Mouse (Mus musculus): ENCODE data around the gene Opa1. TPM values are rescaled to one million over a fixed set of nuclear protein-coding genes. Genes with fewer than 3 reads are reported as not detected.

The Opa1 gene
- total RNA-seq (2015; ENCODE audit: low replicate concordance) (18.0 and 23.5 TPM in 2 replicates), total RNA-seq (2017; ENCODE audit: low replicate concordance) (38.6 and 40.0 TPM in 2 replicates)

DNA sequence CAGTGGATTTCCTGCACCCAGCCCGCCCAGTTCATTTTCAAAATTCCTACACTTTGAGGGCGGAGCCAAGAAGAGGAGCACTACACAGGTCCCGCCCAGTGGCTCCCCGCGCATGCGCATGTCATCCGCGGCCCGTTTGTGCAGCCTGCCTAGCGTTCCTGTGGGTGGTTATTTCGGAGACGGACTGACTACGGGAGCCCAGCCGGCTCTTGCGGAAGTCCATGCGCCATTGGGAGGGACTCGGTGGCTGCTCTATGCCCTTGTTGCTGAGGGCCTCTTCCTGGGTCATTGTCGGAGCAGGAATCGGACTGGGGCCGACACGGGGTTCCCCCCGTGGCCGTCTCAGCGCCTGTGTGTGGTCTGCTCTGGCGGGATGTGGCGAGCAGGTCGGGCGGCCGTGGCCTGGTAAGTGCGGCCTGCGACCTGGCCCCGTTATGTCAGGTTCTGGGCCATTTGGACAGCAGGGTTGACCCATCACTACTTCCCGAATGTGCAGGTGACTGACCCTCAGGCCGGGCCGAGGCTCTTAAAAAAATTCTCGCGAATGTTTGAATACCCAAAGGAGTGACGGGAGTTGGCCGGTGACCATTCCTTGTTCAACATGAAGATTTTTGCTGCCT, at the start of gene Opa1:
Opa1 (plus strand) TSS at position 168 of the 620 bp plus-strand sequence.
- peak; percentile 99 for ATAC-seq (replicated peaks; ENCODE audit: low FRiP score, poor library complexity, severe bottlenecking)

DNA sequence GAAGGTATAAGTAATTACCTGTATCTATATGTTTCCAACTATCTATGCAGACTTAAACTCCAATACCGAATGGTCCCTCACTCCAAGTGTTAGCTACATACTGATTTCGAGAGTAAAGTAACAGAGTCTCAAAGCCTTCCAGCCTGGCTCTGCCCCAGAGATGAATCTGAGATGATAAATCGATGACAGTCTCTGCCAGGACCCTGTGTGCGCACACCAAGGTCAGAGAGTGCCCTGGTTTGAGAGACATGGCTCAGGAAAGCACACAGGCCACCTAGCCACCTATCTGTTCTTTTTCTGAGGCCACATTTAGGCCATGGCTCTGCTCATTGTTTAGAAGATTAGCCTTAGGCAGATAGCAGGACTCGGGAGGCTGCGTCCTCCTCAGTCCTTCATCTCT, 45.5 kb upstream of the Opa1 start:
- no peak for ATAC-seq (replicated peaks; ENCODE audit: low FRiP score, poor library complexity, severe bottlenecking)

DNA sequence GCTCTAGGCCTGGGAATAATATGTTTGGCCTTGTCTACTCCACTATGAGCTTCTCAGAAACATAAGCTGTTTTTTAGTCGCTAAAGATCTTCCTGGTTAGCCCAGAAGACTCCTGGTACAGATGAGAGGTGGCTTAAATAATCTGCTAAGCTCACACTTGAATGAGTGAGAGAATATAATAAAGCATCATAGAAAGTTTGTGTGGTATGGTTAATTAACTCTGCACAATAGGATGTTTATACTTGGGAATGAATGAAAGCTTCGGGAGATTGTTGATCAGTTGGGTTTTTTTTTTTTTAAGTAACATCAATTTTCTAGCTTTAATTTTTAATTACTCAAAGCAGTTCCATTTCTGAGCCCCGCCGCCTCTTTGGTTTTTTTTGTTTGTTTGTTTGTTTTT, 43.3 kb upstream of the Opa1 start:
- no peak for ATAC-seq (replicated peaks; ENCODE audit: low FRiP score, poor library complexity, severe bottlenecking)

DNA sequence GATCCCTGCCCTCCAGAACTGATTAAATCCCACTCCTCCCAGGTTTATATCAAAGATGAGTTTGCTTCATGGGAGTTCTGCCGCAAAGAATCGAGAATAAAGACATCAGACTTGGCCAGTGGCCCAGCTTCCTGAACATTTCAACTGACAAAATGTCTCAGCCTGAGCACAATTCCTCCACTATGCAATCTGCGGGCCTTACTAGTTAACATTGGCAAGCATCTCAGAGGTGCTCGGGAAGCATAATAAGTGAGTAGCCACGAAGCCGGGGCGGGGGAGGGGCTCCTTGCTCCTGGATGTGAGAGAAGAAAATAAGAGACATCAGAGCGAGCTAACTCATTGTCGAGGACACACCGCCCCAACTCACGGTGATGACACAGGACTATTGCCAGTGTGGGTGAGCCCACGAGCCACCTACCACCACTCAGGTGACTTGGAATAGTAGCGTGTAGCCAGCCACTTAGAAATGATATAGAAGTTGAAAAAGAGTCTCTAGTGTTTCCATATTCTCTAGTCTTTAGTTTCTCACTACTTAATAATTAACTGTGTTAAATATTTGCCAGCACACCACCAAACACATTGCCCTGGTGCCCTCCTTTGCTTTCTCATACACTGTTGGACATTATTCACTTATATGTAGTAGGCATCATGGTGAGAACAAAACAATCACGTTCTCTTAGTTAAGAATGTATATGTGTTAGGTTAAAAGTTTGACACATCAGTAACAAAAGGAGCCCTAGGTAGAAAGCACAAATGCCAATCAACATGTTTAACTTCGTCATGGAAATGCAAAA, 42.5 kb upstream of the Opa1 start:
- no peak for ATAC-seq (replicated peaks; ENCODE audit: low FRiP score, poor library complexity, severe bottlenecking)

DNA sequence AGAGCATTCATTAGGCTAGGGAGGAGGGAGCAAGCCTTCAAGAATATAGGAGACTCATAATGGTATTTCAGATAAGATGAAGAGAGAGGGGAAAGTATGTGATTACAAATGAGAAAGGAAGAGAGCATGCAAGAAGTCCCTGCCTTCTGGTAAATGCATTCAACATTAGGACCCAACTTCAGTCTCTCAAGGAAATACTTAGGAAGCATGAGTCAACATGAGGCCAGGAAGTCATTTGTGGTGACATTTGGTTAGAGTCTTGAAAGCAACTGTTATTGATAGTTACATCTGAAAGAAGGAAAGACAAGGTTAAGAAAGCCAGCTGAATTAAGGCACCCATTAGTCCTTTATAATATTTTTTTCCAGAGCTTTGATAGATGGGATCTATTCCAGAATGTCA, 39.2 kb upstream of the Opa1 start:
- ATAC-seq (replicated peaks; ENCODE audit: low FRiP score, poor library complexity, severe bottlenecking): no peak

DNA sequence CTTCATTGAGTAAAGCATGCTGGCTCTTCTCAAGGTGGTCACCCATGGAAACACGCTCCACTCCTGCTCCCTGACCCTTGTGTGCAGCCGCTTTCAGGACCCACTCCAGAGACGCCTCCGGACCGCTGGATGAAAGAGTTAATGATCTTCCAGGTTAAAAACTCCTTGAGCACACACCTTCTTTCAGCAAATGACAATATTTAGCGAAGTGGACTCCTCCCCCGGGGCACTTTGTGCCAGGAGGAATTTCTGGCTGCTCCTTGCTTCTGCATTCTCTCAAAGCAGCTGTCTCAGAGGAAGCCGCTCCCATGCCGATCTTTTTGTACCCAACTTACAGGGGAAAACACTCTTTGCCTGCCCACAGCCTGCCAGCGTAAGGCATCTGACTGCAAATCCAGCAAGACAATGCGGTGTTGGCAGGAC, 37.9 kb upstream of the Opa1 start:
- ATAC-seq (replicated peaks; ENCODE audit: low FRiP score, poor library complexity, severe bottlenecking): no peak

DNA sequence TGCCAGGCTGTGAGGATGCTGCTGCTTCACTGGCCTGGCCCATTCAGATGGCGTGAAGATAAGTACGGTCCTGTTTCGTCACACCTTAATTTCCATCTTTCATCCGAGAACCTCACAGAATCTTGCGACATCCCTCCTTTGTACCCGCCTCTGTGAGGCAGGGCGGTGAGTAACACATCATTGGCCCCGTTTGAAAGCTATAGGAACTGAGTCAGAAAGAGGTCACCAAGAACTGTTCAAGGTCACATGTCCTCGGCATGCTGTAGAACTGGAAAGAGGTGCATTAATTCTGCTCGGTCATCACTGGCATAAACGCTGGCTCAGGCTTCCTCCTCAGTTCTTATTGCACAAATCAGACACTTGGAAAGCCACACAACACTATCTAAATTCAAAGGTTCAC, 34.3 kb upstream of the Opa1 start, which contains the start of gene Atp13a4:
Atp13a4 (minus strand) TSS at position 36 of the 400 bp plus-strand sequence.
- ATAC-seq (replicated peaks; ENCODE audit: low FRiP score, poor library complexity, severe bottlenecking): no peak

DNA sequence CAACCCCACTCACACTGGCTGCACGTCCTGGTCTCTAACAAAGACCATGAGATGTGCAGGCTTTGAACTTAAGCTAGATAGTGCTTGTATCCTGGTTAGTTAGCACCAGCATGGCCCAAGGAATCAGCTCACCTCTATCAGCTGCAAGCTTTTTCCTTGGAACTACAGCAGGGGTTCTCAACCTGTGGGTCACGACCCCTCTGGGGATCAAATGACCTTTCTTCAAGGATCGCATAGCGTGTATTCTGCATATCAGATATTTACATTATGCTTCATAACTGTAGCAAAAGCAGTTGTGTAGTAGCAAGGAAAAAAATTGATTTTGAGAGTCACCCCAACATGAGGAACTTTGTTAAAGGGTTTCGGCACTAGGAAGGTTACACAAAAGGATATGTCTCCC, 19.5 kb upstream of the Opa1 start:
- ATAC-seq (replicated peaks; ENCODE audit: low FRiP score, poor library complexity, severe bottlenecking): no peak

DNA sequence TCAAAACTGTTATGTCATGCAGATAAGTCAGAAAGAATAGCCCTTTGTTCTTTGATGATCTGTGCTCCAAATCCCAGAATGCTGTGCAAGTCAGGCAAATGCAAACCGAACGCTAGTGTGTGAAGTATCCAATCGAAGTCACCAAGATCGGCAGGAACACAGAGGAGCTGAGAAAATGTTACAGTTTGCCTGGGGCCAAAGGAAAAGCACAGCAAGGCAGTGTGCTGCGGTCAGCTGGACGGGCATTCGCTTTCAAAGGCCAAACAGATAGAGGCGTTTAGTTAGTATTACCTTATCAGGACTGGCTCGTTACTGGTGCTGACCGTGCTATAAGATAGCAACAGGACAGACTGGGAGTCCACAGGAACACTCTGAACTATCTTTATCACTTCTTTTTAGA, 18.7 kb upstream of the Opa1 start:
- ATAC-seq (replicated peaks; ENCODE audit: low FRiP score, poor library complexity, severe bottlenecking): no peak

DNA sequence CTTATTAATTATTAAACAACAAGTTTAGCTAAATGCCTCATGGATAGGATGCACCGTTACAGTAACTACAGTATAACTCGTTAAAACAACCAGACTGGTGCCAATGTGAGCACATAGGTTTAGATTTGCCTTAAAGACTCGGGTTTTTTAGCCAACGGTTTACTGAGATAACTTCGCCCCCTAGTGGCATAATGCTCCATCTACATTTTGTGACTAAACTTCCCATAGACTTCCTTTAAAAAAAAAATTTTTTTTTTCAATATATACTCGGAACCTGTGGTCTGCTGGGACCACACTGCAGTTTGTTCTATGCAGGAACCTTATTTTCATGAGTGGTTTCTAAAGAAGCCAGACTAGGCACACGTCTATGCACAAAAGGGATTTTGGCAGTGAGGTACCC, 18.3 kb upstream of the Opa1 start:
- no peak for ATAC-seq (replicated peaks; ENCODE audit: low FRiP score, poor library complexity, severe bottlenecking)

DNA sequence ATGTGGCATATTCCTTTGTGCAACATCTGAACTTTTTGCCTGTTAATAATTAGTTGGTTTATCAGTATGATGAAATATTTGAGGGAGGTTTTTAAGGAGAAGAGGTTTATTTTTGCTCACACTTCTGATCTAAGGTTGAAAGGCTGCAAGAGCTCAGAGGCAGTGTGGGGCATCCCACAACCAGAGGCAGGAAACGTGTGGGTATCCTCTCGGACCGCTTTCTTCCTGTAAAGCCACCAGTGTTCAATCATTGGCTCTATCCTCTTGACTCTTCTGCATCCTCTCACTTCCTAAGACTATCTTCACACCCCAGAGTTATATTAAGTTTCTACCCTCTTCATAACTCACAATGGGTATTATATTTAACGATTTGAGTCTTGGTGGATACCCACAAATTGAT, 5.1 kb upstream of the Opa1 start:
- ATAC-seq (replicated peaks; ENCODE audit: low FRiP score, poor library complexity, severe bottlenecking): no peak

DNA sequence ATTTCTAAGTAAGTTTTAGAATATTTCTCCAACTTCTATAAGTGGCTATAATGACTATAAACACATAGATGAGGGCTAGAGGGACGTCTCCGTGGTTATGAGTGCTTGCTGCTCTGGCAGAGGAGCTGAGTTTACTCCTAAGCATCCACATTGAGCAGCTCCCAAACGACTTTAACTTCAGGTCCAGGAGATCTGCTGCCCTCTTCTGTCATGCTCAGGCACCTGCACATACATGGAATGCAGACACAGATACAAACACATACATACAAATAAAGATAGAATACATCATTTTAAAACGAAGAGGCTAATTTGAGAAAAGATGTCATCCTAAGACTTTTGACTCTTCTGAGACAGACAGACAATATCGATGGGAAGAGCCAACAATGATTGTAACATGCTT, 3.5 kb upstream of the Opa1 start:
- ATAC-seq (replicated peaks; ENCODE audit: low FRiP score, poor library complexity, severe bottlenecking): no peak

DNA sequence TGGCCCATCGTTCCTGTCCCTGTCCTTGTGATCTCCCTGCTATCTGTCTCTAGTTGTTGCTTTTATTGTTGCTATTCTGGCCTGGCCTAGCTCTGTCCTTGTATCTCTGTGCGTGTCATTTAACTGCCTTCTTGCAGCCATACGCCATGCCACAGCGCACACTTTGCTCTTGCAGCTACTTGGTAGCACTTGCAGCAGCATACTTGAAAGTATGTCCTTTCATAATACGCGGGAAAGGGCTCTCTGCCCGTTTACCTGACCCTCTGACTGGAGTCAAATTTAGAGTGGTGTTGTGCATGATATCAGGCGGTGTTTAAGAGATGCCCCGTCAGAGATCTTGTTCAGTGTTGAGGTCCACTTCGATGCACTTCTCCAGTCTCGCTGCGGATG, 648 bp downstream of the Opa1 start:
- 0 out of 2 replicates have a peak, but pooled peaks have one; percentile 37 for ATAC-seq (replicated peaks; ENCODE audit: low FRiP score, poor library complexity, severe bottlenecking)

DNA sequence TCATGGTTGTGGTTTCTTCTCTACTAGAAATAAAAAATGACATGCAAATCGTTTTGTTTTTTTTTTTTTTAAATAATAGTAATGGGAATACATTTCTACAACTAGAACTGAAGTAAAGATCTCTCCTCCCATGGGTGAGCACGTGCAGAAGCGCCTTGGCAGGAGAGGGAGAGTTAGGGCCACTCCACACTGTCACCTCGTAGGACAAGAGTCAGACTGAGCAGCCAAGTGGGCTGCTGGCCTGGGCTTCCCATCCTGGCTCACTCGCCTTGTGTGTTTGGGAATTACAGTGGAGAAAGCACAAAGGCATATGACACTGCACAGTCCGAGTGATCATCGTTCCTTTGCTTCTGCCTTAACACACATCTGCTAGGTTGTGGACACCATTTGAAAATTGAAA, 13.0 kb downstream of the Opa1 start:
- ATAC-seq (replicated peaks; ENCODE audit: low FRiP score, poor library complexity, severe bottlenecking): no peak

DNA sequence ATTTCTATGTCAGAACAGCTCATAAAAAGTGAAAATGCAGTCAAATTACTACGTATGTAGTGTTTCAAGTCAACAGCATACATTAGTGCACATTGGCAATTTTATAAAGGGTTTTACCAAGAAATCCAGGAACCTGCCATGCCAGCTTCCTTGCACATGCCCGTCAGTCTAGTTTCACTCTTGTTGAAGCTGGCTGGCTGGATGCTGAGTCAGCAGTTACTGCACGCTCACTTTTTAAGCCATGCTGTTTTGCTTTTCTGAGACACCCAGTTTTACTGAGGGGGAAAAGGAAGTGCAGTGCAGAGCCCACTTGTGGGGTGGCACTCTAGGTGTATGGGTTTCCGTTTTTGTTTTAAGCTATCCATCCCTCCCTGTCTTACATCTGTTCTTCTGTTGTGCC, 18.0 kb downstream of the Opa1 start:
- no peak for ATAC-seq (replicated peaks; ENCODE audit: low FRiP score, poor library complexity, severe bottlenecking)

DNA sequence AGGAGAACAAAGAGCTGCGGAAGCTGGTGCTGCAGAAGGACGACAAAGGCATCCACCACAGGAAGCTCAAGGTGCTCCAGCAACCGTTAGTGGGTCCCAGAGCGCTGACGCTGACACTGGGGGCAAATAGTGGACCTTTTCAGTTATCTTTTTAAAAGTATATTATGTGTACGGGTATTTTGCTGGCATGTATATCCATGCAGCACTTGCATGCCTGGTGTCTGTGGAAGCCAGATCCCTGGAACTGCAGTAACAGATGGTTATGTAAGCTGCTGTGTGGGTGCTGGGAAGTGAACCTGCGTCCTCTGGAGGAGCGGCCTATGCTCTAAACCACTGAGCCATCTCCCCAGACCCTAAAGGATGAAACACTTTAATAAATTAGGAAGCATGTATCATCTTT, 26.4 kb downstream of the Opa1 start:
- ATAC-seq (replicated peaks; ENCODE audit: low FRiP score, poor library complexity, severe bottlenecking): no peak

DNA sequence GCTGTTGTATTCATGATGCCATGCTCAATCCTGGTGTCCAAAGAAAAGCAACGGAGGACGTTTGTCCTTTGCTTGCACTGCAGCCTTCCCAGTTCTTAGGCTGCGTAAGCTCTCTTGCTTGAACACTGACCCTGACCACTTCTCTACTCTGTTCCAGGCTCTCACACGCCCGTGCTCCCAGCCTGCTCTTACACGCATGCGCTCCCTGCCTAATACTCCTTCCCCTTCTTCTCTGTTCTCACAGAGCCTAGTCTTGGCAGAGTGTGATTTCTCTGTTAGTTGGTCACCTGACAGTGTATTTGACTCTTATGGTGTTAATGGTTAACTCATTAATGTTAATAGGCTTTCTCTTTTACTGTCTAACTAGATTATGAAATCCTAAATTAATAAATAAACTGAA, 28.0 kb downstream of the Opa1 start:
- no peak for ATAC-seq (replicated peaks; ENCODE audit: low FRiP score, poor library complexity, severe bottlenecking)

DNA sequence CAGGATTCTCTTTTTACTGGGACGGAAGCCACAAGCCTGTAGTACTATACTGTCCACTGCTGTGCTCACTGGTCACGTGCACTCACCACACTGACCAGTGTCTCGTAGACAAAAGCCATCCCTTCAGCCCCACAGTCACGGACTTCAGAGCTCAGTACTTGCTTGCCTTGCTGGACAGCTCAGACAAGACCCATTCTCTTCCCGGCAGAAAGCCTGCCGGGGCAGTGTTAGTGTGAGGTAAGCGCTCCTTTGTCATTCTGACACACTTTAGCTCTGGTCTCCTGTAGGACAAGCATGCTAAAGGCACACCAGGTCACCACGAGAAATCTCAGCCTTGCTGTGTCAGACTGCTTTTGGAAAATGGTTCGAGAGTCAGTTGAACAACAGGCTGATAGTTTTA, 35.6 kb downstream of the Opa1 start:
- ATAC-seq (replicated peaks; ENCODE audit: low FRiP score, poor library complexity, severe bottlenecking): no peak

DNA sequence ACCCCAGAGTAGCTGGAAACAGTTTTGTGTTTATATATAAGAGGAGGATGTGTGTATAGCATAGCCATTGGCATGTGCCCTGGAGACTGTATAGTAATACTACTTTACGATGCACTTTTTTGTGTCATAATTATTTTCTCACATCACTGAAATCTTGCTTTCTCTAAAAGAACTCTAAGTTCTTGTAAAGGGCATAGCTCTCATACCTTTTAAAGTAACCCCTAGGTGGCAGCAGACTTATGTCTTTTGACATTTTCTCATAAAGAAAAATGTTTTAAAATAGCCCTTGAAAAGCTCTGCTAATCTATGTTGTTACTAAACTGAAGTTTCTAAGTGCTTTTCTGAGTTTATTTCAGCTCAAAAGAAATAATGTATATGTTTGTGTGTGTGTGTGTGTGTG, 49.9 kb downstream of the Opa1 start:
- ATAC-seq (replicated peaks; ENCODE audit: low FRiP score, poor library complexity, severe bottlenecking): no peak

DNA sequence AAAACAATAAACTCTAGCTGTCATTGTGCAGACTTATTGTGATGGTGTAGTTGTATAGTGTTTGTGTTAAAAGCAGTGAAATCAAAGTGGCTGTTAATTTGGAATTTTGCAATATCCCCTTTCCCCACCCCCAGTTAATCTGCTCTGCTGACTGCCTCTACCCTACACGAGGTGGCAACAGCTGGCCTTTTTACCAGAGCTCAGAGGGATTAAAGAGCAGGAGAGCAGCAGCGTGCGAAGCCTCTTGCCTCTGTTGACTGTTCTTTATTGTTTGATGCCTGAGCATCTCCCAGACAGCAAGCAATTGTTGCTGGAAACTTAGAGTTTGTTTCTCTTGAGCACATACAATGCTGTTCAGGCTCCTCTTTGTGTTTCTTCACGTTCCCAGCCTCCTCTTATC, 56.6 kb downstream of the Opa1 start:
- ATAC-seq (replicated peaks; ENCODE audit: low FRiP score, poor library complexity, severe bottlenecking): no peak

DNA sequence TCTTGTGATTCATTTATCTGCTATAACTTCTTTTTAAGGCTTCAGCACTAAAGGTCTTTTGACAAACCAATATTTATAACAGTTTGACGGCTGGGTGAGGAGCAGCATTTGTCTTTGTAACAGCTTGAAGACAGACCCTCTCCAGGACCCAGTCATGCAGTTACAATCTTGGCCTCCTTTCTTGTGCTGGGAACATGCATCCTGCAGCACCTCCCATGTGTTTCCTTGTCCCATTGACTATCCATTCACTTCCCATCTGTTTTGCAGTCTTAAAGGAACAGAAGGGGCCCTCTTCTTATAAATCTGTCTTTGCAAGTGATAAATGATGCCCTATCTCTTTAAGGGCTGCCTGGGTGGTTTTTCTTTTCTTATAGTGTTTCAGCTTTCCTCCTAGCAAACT, 63.2 kb downstream of the Opa1 start:
- ATAC-seq (replicated peaks; ENCODE audit: low FRiP score, poor library complexity, severe bottlenecking): no peak

DNA sequence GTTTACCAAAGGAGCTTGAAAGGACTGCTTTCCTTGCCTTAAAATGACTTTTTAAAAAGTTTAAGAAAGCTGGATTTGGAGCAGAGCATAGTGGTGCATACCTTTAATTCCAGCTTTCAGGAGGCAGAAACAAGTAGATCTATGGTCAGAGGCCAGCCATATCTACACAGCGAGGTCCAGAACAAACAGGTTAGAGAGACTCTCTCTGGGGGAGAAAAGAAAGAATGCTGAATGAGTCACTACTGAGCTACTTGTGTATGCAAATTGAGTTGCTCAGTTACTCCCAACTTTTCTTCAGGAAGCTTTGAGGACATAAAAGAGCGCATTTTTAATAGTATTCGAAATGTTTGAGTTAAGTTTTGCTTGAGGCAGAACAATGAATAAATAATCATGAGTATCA, 65.7 kb downstream of the Opa1 start:
- ATAC-seq (replicated peaks; ENCODE audit: low FRiP score, poor library complexity, severe bottlenecking): no peak
